Mouse (Mus musculus) myocyte (in vitro differentiated cells): ENCODE results near the gene Ndufa9. TPM values are rescaled to one million over a fixed set of nuclear protein-coding genes. Genes with fewer than 3 reads are reported as not detected.

Source experiments
- H3K27me3 ChIP-seq: one replicate; pipeline ENCODE4 v1.6.1; 2011; ENCODE audit not compliant: control insufficient read depth, insufficient read depth, insufficient read length
- H3K36me3 ChIP-seq: one replicate; pipeline ENCODE4 v1.6.1; 2011; ENCODE audit not compliant: control insufficient read depth, insufficient read depth
- H3K4me2 ChIP-seq: one replicate; pipeline ENCODE4 v1.6.1; 2011; ENCODE audit warnings: low read depth, control low read depth
- H3K4me3 ChIP-seq: one replicate; pipeline ENCODE4 v1.5.1; 2011; ENCODE audit warnings: mild to moderate bottlenecking, control low read depth, moderate library complexity
- H3K79me2 ChIP-seq: one replicate; pipeline ENCODE4 v1.6.1; 2011; ENCODE audit not compliant: control insufficient read depth, insufficient read depth
- H3ac ChIP-seq: one replicate; pipeline ENCODE4 v1.6.1; 2011; ENCODE audit not compliant: control insufficient read depth, insufficient read length
- CEBPB ChIP-seq: IDR thresholded peaks from 2 replicates; pipeline ENCODE4 v1.6.1; 2011; ENCODE audit warnings: mild to moderate bottlenecking, moderate library complexity; ENCODE audit not compliant: poor library complexity, insufficient read depth, severe bottlenecking
- E2F4 ChIP-seq: IDR thresholded peaks from one replicate; pipeline ENCODE4 v1.6.1; 2011; ENCODE audit warnings: mild to moderate bottlenecking, control low read depth, moderate library complexity; ENCODE audit not compliant: insufficient read depth
- MAX ChIP-seq: IDR thresholded peaks from one replicate; pipeline ENCODE4 v1.6.1; 2011; ENCODE audit warnings: low read depth, mild to moderate bottlenecking, control low read depth
- MYOD1 ChIP-seq, 3 experiments: IDR thresholded peaks; one replicate each; pipeline ENCODE4 v1.6.1; 2011; ENCODE audit warnings: control low read depth in 2 of 3, low read depth in 2 of 3, mild to moderate bottlenecking in 2 of 3, moderate library complexity in 1 of 3; ENCODE audit not compliant: insufficient read length in 2 of 3, control insufficient read depth in 1 of 3
- MYOG ChIP-seq, 3 experiments: IDR thresholded peaks; one replicate each; pipeline ENCODE4 v1.6.1; 2011; ENCODE audit warnings: control low read depth in 2 of 3, low read depth in 2 of 3, mild to moderate bottlenecking in 2 of 3; ENCODE audit not compliant: insufficient read length in 2 of 3, control insufficient read depth in 1 of 3, insufficient read depth in 1 of 3
- POLR2A ChIP-seq: IDR thresholded peaks from one replicate; pipeline ENCODE4 v1.6.1; 2011; ENCODE audit warnings: low read depth, mild to moderate bottlenecking, control low read depth, moderate library complexity; ENCODE audit not compliant: insufficient read length
- POLR2AphosphoS2 ChIP-seq: IDR thresholded peaks from one replicate; pipeline ENCODE4 v1.6.1; 2011; ENCODE audit warnings: low read depth, control low read depth; ENCODE audit not compliant: insufficient read length
- REST ChIP-seq: IDR thresholded peaks from one replicate; pipeline ENCODE4 v1.6.1; 2011; ENCODE audit warnings: mild to moderate bottlenecking, control low read depth, moderate library complexity; ENCODE audit not compliant: insufficient read depth, insufficient read length
- SRF ChIP-seq: IDR thresholded peaks from one replicate; pipeline ENCODE4 v1.6.1; 2011; ENCODE audit warnings: low read depth; ENCODE audit not compliant: control insufficient read depth, insufficient read length
- TCF12 ChIP-seq: IDR thresholded peaks from one replicate; pipeline ENCODE4 v1.6.1; 2011; ENCODE audit warnings: mild to moderate bottlenecking, control low read depth; ENCODE audit not compliant: poor library complexity, insufficient read depth, severe bottlenecking
- TCF3 ChIP-seq: IDR thresholded peaks from one replicate; pipeline ENCODE4 v1.6.1; 2011; ENCODE audit warnings: low read depth, control low read depth; ENCODE audit not compliant: insufficient read length
- USF1 ChIP-seq: IDR thresholded peaks from one replicate; pipeline ENCODE4 v1.6.1; 2011; ENCODE audit warnings: low read depth, mild to moderate bottlenecking, control low read depth, moderate library complexity
- polyA plus RNA-seq: library from polyadenylated mRNA; unstranded; fragments of >200 nt; fragmentation: generic; extraction: Trizol; gene quantifications from one replicate; pipeline ENCODE4 v1.2.1, GENCODE M21; 2012; ENCODE audit warnings: missing spikeins

Gene Ndufa9
- polyA plus RNA-seq, 1 experiment: 193 TPM

DNA sequence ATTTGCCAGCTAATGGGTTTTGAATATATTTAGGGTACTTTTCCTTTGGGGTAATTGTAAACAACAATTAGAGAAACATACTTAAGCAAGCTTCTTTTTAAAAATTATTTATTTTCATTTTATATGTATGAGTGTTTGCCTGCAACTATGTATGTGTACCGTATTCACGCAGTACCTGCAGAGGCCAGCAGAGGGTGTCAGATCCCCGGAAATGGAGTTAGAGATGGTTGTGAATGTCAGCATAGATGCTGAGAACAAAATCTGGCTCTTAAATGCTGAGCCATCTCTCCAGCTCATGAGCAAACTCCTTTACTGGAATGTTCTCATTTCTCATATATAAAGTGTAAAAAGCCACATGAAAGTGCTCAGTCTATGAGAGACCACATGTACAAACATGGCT lies 42.2 kb downstream of the Ndufa9 start:
- no peak for TF ChIP-seq MAX
- TF ChIP-seq TCF12: no peak
- TF ChIP-seq SRF: no peak
- no peak for TF ChIP-seq TCF3
- TF ChIP-seq POLR2A: no peak
- no peak for TF ChIP-seq E2F4
- TF ChIP-seq REST: no peak
- TF ChIP-seq MYOG (IDR thresholded peaks at IDR 0.05; ENCODE audit: control insufficient read depth in 1 of 3, insufficient read depth in 1 of 3, insufficient read length in 2 of 3, low read depth in 2 of 3): no peak
- TF ChIP-seq POLR2AphosphoS2: no peak
- no peak overlapping the region for H3K4me2 ChIP-seq

DNA sequence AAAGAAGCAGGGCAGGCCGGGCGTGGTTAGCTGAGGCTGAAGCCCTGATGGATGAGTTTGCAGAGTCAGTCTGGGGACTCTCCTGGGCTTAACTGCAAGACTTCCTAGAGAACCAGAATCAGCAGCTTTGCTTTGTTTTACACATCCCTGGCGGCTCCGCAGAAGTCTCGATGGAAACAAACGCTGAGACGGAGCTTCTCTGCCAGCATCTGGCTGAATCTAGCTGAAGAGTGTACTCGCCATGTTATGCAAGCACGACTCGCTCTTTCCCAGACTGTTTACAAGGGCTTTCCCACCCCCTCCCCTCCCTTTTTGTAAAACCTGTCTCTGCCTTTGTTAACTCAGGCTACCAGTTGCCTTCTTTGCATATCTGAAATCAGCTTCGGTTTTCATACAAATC lies 46.0 kb downstream of the Ndufa9 start:
- Histone ChIP-seq H3K79me2 (no peaks in the 10 kb centered on the region), H3K27me3 (no peaks in the 10 kb centered on the region), H3ac (no peak overlapping the region), H3K4me2 (no peak overlapping the region), H3K4me3 (no peak overlapping the region), H3K36me3 (no peaks in the 10 kb centered on the region)
- TF ChIP-seq TCF12 (no peak), TCF3 (no peak), E2F4 (no peak), CEBPB (no peak), POLR2A (no peak), REST (no peak), USF1 (no peak)

More for the DNA sequence above, 42.2 kb downstream of the Ndufa9 start:
- Histone ChIP-seq H3K36me3 (no peaks in the 10 kb centered on the region), H3K79me2 (no peaks in the 10 kb centered on the region), H3K4me3 (no peak overlapping the region), H3ac (no peak overlapping the region), H3K27me3 (peaks cover 6% of the 10 kb centered on the region)

DNA sequence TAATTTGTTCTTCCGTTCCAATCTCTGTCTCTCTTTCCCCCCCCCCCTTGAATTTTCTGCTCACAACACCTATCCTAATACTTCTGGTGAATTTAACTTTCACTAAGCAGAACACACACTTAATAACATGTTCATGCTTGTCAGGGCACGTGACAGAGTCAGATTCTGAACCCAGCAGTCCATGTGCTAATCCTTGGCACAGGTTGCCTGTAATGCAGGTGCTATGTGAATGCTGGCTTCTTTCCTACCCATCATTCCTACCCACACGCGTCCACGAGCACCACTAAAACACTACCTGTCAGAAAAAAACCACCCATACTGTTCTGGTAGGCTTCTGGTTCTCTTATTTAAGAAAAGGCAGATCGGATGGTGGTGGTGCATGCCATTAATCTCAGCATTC lies 54.2 kb downstream of the Ndufa9 start:
- no peak overlapping the region for H3K4me2 ChIP-seq
- no peaks in the 10 kb centered on the region for H3K36me3 ChIP-seq
- TF ChIP-seq REST: no peak
- TF ChIP-seq CEBPB: no peak
- TF ChIP-seq SRF: no peak
- no peak for TF ChIP-seq POLR2AphosphoS2
- no peak for TF ChIP-seq MAX
- no peak for TF ChIP-seq TCF12
- no peak for TF ChIP-seq MYOG (IDR thresholded peaks at IDR 0.05; ENCODE audit: control insufficient read depth in 1 of 3, insufficient read depth in 1 of 3, insufficient read length in 2 of 3, low read depth in 2 of 3)
- no peak for TF ChIP-seq E2F4
- TF ChIP-seq USF1: no peak
- TF ChIP-seq TCF3: no peak
- TF ChIP-seq POLR2A: no peak
- no peaks in the 10 kb centered on the region for H3K79me2 ChIP-seq
- H3ac ChIP-seq: no peak overlapping the region
- no peak overlapping the region for H3K4me3 ChIP-seq
- no peaks in the 10 kb centered on the region for H3K27me3 ChIP-seq

GRCm38 (mm10) chr6:126793689-126794088 lies 55.2 kb downstream of the Ndufa9 start:
- H3K79me2 ChIP-seq: no peaks in the 10 kb centered on the region
- no peak overlapping the region for H3ac ChIP-seq
- H3K4me3 ChIP-seq: no peak overlapping the region
- no peak overlapping the region for H3K4me2 ChIP-seq
- H3K36me3 ChIP-seq: no peaks in the 10 kb centered on the region
- no peaks in the 10 kb centered on the region for H3K27me3 ChIP-seq
- TF ChIP-seq SRF (no peak), CEBPB (no peak), TCF3 (no peak), MYOG (IDR thresholded peaks at IDR 0.05; ENCODE audit: control insufficient read depth in 1 of 3, insufficient read depth in 1 of 3, insufficient read length in 2 of 3, low read depth in 2 of 3) (no peak), MYOD1 (IDR thresholded peaks at IDR 0.05; ENCODE audit: control insufficient read depth in 1 of 3, insufficient read length in 2 of 3, low read depth in 2 of 3) (no peak), POLR2A (no peak), E2F4 (no peak), MAX (no peak)

- H3K27me3 ChIP-seq: no peaks in the 10 kb centered on the region
- H3K79me2 ChIP-seq: no peaks in the 10 kb centered on the region
- no peak overlapping the region for H3ac ChIP-seq
- H3K36me3 ChIP-seq: no peaks in the 10 kb centered on the region
- TF ChIP-seq POLR2A: no peak
- TF ChIP-seq E2F4: no peak
- no peak for TF ChIP-seq REST
- TF ChIP-seq SRF: no peak
- no peak for TF ChIP-seq MAX
- no peak for TF ChIP-seq MYOD1 (IDR thresholded peaks at IDR 0.05; ENCODE audit: control insufficient read depth in 1 of 3, insufficient read length in 2 of 3, low read depth in 2 of 3)
- no peak for TF ChIP-seq TCF3
- TF ChIP-seq MYOG (IDR thresholded peaks at IDR 0.05; ENCODE audit: control insufficient read depth in 1 of 3, insufficient read depth in 1 of 3, insufficient read length in 2 of 3, low read depth in 2 of 3): no peak
- no peak for TF ChIP-seq CEBPB
- TF ChIP-seq POLR2AphosphoS2: no peak
- TF ChIP-seq TCF12: no peak
- TF ChIP-seq USF1: no peak
- H3K4me3 ChIP-seq: no peak overlapping the region
- H3K4me2 ChIP-seq: no peak overlapping the region
These were observed 57.0 kb downstream of the Ndufa9 start for GRCm38 (mm10) chr6:126791964-126792363.
